ENCODE assay signal across 17 mouse cellular contexts in the genomic region with DNA sequence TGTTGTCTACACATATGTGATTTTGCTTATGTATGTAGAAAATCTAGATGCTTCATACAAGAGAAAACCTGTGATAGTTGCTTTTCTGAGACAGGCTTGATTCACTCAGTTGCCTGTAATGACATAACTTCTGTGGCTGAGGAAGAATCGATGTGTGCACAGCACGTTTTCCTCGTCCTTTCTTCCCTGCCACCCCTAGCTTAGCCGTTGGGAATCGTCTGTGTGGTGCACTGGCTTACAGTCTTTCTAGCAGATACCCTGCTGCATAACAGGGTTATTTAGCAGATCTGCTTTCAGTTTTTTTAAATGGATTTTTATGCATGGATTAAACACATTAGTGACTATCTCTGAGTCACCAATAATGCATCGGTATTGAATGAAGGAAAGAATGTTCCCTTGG. TPM values are rescaled to one million over a fixed set of nuclear protein-coding genes. Genes with fewer than 3 reads are reported as not detected.
"Had no signal": no experiment of that assay in that cellular context is flagged by ENCODE, and none has a peak within 500 bp of the region (broad histone marks: within the 10 kb centered on the region; RNA-seq: fewer than 3 reads in every experiment).

No protein-coding gene starts in this region.

- H3K9ac ChIP-seq: liver, embryonic 15.5 days; neural tube, embryonic 12.5 days had no signal

- H3K4me2 ChIP-seq: liver, embryonic 11.5 days; liver, embryonic 15.5 days; neural tube, embryonic 12.5 days had no signal

- H3K27me3 ChIP-seq: liver, embryonic 15.5 days; neural tube, embryonic 12.5 days had no signal

- H3K9me3 ChIP-seq: limb, embryonic 10.5 days; liver, embryonic 15.5 days; neural tube, embryonic 12.5 days had no signal

- H3K4me3 ChIP-seq: left cerebral cortex, adult 2 months; limb, embryonic 10.5 days; liver, embryonic 15.5 days; neural tube, embryonic 12.5 days had no signal

- H3K4me1 ChIP-seq: limb, embryonic 10.5 days; neural tube, embryonic 12.5 days had no signal

- H3K27ac ChIP-seq: left cerebral cortex, adult 2 months; limb, embryonic 10.5 days; liver, embryonic 15.5 days; neural tube, embryonic 12.5 days; stomach, postnatal 0 days had no signal

- DNase-seq: kidney, postnatal 10 days; kidney, postnatal 4 days; lung, adult 2 months; lung, postnatal 36 days; thymus, postnatal 4 days had no signal

- H3K36me3 ChIP-seq: limb, embryonic 10.5 days had no signal

RNA-seq across cellular contexts. Expression of gene Slc46a2, which starts 38.3 kb away (rescaled TPM):
- total RNA-seq: layer of hippocampus, postnatal 25 days; left cerebral cortex, adult 2 months; left cerebral cortex, postnatal 14 days; megakaryocyte progenitor cell, adult 5-6 weeks; monocyte, adult 5-6 weeks; neutrophil, adult 5-6 weeks had no signal
- polyA plus RNA-seq: kidney, embryonic 14.5 days; limb, embryonic 10.5 days; liver, embryonic 11.5 days; liver, embryonic 15.5 days; neural tube, embryonic 12.5 days had no signal
